Mouse (Mus musculus): ENCODE measurements around the gene Coro1c.

Gene Coro1c

GRCm38 (mm10) chr5:113885623-113886022 is 22.9 kb downstream of the Coro1c start:
- DNase-seq (ENCODE audit: low read depth, low spot score) = no peak

- no peak for DNase-seq (ENCODE audit: low read depth, low spot score)
Observed at GRCm38 (mm10) chr5:113884750-113885149, 23.8 kb downstream of the Coro1c start.

DNA sequence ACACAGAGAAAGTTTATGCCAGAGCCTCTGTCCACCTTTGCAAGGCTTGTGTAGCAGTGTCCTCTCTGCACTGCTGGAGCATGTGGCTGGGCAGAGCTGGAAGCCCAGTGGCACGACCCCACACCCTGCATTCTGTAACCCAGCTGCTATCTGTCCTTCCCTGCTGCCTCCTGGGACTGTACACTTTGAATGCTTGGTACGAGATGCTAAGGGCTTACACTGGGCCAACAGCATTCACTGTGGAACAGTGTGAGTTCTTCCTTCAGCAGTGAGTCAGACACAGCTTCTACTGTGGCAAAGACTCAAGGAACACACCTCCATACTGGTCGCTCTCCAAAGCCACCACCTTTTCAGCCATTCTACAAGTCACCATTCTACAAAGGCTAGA is 25.2 kb downstream of the Coro1c start:
- no peak for DNase-seq (ENCODE audit: low read depth, low spot score)

DNA sequence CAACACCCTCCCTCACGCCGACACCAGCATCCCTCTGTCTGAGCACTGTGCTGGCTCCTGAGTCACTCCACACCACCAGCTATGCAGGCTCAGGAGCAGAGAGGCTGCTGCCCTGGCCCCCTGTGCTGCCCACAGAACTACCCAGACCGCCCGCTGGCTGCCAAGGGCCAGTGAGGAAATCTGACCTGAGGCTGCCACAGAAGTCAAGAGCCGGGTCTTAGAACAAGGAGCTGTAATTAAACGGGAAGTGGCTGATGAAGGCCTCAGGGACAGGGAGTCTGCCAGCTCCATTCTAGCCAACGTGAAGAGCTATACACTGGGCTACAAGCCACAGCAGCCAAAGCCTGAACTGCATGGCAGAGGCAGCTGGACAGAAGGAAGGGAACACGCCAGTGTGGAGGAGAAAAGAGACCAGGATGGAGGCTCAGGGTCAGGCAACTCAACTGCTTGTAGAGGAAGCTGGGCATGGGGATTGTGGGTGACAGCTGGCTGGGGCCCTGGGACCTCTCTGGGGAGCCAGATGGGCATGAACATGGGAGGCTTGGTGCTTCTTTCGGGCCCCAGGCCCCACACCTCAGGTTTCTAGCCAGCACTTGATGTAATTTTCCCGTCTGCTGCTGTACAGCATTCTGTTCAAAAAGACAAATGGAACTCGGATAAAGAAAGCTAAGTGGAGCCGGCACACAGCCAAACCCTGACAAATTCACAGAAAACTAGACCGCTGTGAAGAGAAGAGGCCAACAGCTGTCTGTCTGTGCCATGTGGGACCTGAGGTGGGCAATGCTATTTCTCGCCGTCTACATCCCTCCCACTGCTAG is 25.8 kb downstream of the Coro1c start:
- DNase-seq (ENCODE audit: low read depth, low spot score) = no peak

- no peak for DNase-seq (ENCODE audit: low read depth, low spot score)
Observed at GRCm38 (mm10) chr5:113881136-113881535, 27.4 kb downstream of the Coro1c start.

DNA sequence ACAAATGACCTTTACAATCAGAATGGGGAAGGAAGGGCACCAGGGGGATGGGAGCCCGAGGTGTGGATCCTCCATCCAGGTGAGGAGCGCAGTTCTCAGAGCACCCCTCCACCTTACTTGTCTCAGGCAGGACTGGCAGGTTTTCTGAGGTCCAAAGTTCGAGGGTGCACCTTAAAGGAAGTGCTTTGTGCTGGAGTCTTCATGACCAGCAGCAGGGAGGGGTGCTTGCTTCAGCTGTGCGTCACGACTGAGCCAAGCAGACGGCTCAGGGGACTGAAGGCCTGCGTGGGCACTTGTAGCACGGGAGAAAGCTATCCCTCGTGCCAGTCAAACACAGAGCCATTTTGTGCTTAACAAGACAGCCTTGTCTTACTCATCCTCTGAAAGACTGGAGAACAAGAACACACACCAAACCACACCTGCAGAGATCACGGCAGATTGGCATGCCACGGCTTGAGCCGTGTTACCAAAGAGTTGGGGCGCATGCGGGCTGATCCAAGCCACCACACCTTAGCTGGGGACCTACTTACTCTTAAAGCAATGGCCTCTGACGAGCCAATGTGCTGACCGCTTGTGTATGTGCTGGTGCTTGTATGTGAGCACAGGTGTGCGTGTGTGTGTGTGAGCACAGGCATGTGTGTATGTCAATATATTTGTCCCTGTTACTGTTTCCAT is 29.5 kb downstream of the Coro1c start:
- no peak for DNase-seq (ENCODE audit: low read depth, low spot score)

GRCm38 (mm10) chr5:113877565-113877964 is 31.0 kb downstream of the Coro1c start:
- no peak for DNase-seq (ENCODE audit: low read depth, low spot score)

- no peak for DNase-seq (ENCODE audit: low read depth, low spot score)
Observed at GRCm38 (mm10) chr5:113876176-113876575, 32.4 kb downstream of the Coro1c start.

DNA sequence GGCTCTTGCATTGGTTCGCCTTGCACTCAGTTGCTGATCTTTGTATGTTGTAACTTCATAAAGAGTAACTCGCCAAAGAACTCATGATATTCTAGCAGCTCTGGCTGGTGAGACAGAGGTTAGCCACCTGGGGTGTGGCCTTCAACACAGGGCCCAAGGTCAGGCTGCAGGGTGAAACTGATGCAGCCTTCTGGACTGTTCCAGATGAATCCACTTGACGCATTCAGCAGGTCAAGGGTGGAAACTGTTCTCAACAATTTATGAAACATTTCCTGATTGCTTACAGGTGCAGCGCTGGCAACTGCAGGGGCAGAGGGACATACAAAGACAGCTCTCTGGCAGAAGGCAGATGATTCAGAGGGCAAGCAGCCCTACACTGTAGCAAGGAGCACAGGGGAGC is 32.9 kb downstream of the Coro1c start:
- no peak for DNase-seq (ENCODE audit: low read depth, low spot score)

- no peak for DNase-seq (ENCODE audit: low read depth, low spot score)
Observed at GRCm38 (mm10) chr5:113874063-113875024, 34.2 kb downstream of the Coro1c start.

DNA sequence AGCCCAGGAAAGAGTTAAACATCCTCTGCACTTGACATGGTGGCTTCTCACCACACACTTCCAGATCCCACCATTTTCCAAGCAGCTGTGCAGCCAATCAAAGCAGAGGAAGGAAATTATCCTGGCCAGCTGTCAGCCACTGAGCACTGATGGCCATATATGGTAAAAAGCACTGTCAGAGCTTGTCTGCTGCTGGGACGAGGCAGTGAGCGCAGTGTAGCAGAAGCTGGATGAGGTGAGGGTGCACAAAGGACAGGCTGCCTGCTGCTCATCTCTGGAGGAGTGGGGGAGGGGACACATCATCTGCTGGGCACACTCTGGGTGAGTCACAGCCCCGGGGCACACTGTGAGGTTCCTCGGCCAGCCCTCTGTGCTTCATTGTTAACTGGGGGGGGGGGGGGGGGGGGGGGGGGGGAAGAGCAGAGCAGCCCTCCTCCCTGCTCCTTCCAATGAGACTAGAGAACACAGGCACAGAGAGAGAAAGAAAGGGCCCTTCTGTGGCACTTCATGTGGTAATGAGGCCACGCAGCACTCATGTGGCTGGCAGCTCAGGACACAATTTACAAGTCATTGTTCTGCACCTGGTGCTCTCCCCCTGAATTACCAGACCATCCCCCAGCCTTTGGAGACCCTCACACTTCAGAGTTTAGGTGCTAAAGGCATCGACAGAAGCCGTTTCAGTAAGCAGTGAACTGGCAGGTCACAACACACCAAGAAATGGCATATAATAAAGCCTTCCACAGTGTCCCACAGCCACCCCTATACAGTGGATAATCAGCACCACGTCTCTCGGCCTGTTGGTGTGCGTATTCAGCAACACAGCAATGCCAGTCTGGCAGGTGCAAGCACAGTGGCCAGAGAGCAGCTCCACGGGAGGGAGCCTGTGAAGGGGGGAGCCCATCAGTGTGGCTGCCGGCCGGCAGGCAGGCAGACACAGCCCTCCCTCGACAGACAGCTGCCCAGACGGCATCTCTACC is 35.3 kb downstream of the Coro1c start:
- DNase-seq (ENCODE audit: low read depth, low spot score) = peak; percentile 84

GRCm38 (mm10) chr5:113871903-113872548 is 36.5 kb downstream of the Coro1c start:
- peak; percentile 50 for DNase-seq (ENCODE audit: low read depth, low spot score)

DNA sequence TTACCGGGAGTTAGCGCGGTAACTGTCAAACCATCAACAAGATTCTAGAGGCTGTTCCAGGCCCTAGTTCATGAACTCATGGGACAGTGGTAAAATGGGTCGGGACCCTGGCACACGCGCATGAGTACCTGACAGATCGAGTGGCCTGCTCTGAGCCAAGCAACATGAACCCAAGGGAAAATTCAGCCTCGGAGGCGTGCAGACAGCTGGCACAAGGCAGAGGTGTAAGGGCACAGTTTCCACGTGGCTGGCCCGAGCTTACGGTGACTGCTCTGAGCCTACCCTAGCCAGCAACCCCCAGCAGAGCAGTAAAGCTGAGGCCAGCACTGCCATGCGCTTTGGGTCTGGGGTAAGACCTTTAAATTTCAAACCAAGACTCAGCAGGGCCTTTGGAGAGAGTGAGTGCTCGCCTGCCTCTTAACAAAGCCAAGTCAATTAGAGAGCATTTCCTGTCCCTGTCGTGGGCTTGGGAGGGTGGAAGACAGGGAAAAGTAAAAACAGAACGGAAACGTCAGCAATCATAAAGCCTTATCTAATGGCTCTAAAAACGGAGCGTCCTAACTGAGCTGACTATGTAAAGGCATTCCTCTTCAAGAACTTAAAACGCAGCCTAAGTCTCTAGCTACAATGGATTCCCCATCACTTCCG is 38.0 kb downstream of the Coro1c start:
- DNase-seq (ENCODE audit: low read depth, low spot score) = no peak

DNA sequence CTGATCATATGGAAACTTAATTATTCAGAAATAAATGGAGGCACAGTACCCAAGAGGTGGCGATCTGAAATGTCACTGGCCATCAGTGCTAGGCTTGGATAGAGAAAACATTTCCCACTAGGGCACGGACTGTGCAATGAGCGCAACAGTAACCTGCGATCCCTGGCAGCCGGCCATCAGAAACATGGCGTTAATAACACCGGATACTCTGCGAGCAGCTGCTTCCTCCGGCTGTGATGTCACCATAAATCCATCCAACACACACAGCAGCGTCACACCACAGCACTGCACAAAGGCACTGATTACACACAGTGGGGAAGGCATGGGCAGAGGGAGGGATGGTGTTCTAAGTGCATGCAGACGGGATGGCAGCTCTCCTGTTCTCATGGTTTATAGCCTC is 39.4 kb downstream of the Coro1c start:
- no peak for DNase-seq (ENCODE audit: low read depth, low spot score)

GRCm38 (mm10) chr5:113864992-113865391 is 43.6 kb downstream of the Coro1c start:
- no peak for DNase-seq (ENCODE audit: low read depth, low spot score)

- no peak for DNase-seq (ENCODE audit: low read depth, low spot score)
Observed at GRCm38 (mm10) chr5:113863994-113864393, 44.6 kb downstream of the Coro1c start.

GRCm38 (mm10) chr5:113862418-113862817 is 46.1 kb downstream of the Coro1c start:
- peak; percentile 55 for DNase-seq (ENCODE audit: low read depth, low spot score)

GRCm38 (mm10) chr5:113861294-113861693 is 47.3 kb downstream of the Coro1c start:
- no peak for DNase-seq (ENCODE audit: low read depth, low spot score)

DNA sequence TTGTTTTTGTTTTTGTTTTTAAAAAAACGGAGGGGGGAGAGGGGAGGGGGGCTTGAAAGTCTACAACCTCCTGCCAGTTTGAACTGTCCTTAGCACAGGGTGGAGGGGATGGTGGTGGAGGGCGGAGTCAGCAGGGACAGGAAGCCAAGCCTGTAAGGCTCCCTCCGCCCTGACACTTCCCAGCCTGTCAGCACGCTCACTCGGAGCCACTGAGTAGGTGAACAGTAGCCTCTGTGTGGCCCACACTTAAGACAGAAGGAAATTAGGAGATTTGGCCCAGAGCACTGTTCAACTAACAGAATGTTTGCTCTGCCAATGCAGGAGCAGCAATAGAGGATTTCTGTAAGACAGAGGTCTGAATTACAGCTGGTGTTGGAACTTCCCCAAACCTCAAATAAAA is 49.6 kb downstream of the Coro1c start:
- DNase-seq (ENCODE audit: low read depth, low spot score) = no peak

GRCm38 (mm10) chr5:113858550-113858949 is 50.0 kb downstream of the Coro1c start:
- no peak for DNase-seq (ENCODE audit: low read depth, low spot score)
